Mouse (Mus musculus) heart, adult 2 months (tissue): ENCODE measurements at regions not wholly inside any gene's neighbourhood (a gene's known extent, or its start where the extent isn't known, plus 50 kb on each side); places are given as distances from the start of the nearest gene placed in this dataset.

Experiments
- CTCF ChIP-seq: fragments of 200-600 bp; IDR thresholded peaks from 2 replicates; pipeline ENCODE4 v1.8.1; 2022; ENCODE audit warnings: antibody characterized with exemption, mild to moderate bottlenecking, moderate library complexity
- EP300 ChIP-seq: fragments of 200-500 bp; IDR thresholded peaks from 2 replicates; pipeline ENCODE4 v1.6.1; 2011; ENCODE audit warnings: low read depth, low read length, control low read depth; ENCODE audit not compliant: insufficient read depth
- POLR2A ChIP-seq: fragments of 200-500 bp; IDR thresholded peaks from 2 replicates; pipeline ENCODE4 v1.6.1; 2011; ENCODE audit warnings: mild to moderate bottlenecking, low read depth, low read length, control low read depth; ENCODE audit not compliant: insufficient read depth

DNA sequence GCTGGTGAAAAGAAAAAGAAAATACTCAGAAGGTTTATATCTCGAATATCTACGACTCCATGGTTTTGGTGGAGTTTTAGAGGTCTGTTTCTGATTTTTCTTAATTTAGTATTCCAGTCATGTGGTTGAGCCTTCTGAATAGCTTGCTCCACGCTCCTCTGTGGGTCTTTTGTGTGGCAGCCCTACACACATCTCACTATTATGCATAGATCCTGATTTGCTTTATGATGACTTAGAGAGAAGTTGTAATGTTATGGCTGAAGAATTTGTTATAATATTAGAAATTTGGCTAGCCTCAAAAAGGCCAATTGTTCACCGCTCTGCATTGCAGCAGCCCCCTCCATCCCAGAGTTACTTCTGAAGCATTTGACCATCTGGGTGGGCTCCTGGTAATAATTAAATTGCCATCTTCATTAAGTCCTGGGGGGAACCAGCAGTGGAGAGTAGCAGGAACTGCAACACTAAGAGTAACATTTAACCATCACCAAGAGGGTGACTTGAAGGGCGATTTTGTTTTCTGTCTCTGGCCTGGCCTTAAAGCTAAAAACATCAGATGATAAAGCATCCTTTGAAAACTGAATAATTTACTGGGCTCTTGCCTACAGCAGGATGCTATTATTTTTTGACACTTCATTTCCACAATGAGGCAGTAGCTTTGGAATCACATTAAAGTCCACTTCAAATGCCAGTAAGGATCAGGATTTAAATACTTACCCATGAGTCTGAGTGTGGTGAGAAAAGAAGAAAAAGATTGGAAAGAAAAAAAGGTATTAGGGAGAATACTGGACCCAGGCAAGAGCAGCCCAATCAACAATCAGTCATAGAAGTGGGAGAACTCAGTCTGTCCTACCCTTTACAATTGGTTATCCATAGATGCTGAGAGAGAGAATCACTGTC, 84.3 kb upstream of the Actbl2 start:
- TF ChIP-seq CTCF (no peak), POLR2A (no peak), EP300 (no peak)
